Mouse (Mus musculus) c-Kit-positive CD71-negative TER-119-negative erythroid progenitor cells, embryonic 14.5 days (primary cell): ENCODE measurements around the gene Apaf1.
A peak's percentile ranks its signal among the peaks of the same experiment; 100 is the strongest.

Experiments used
- DNase-seq: peaks from one replicate; pipeline ENCODE4 v3.0.0-alpha.2; 2013; ENCODE audit warnings: low read depth

The Apaf1 gene

GRCm38 (mm10) chr10:91081959-91082507 is 537 bp downstream of the Apaf1 start:
- peak; percentile 50 for DNase-seq

GRCm38 (mm10) chr10:91080540-91080939 is 2.0 kb downstream of the Apaf1 start:
- no peak for DNase-seq

- DNase-seq: no peak
Measured at GRCm38 (mm10) chr10:91076667-91077066, 5.9 kb downstream of the Apaf1 start.

GRCm38 (mm10) chr10:91073345-91073744 is 9.2 kb downstream of the Apaf1 start:
- DNase-seq: no peak

GRCm38 (mm10) chr10:91071768-91072167 is 10.8 kb downstream of the Apaf1 start:
- DNase-seq: no peak

- DNase-seq: no peak
Measured at GRCm38 (mm10) chr10:91062355-91062754, 20.2 kb downstream of the Apaf1 start.

GRCm38 (mm10) chr10:91060742-91061141 is 21.8 kb downstream of the Apaf1 start:
- DNase-seq: no peak

- DNase-seq: no peak
Measured at GRCm38 (mm10) chr10:91052734-91053133, 29.8 kb downstream of the Apaf1 start.

GRCm38 (mm10) chr10:91051156-91051555 is 31.4 kb downstream of the Apaf1 start:
- no peak for DNase-seq

GRCm38 (mm10) chr10:91049696-91050095 is 32.9 kb downstream of the Apaf1 start:
- no peak for DNase-seq

GRCm38 (mm10) chr10:91033942-91034341 is 48.6 kb downstream of the Apaf1 start:
- DNase-seq: peak; percentile 56

GRCm38 (mm10) chr10:91032399-91032798 is 50.2 kb downstream of the Apaf1 start:
- peak; percentile 56 for DNase-seq

- DNase-seq: no peak
Measured at GRCm38 (mm10) chr10:91031176-91031575, 51.4 kb downstream of the Apaf1 start.

- no peak for DNase-seq
Measured at GRCm38 (mm10) chr10:91029002-91029539, 53.5 kb downstream of the Apaf1 start.

- no peak for DNase-seq
Measured at GRCm38 (mm10) chr10:91027964-91028363, 54.6 kb downstream of the Apaf1 start.

- no peak for DNase-seq
Measured at GRCm38 (mm10) chr10:91027468-91027867, 55.1 kb downstream of the Apaf1 start.

- no peak for DNase-seq
Measured at GRCm38 (mm10) chr10:91005858-91006538, 76.6 kb downstream of the Apaf1 start.

- DNase-seq: no peak
Measured at GRCm38 (mm10) chr10:91001421-91001820, 81.1 kb downstream of the Apaf1 start.

- DNase-seq: no peak
Measured at GRCm38 (mm10) chr10:90999899-91000298, 82.7 kb downstream of the Apaf1 start.

- no peak for DNase-seq
Measured at GRCm38 (mm10) chr10:90993869-90994268, 88.7 kb downstream of the Apaf1 start.

GRCm38 (mm10) chr10:90992237-90992636 is 90.3 kb downstream of the Apaf1 start:
- DNase-seq: no peak

- DNase-seq: no peak
Measured at GRCm38 (mm10) chr10:90990340-90990739, 92.2 kb downstream of the Apaf1 start.

GRCm38 (mm10) chr10:90983046-90983445 is 99.5 kb downstream of the Apaf1 start:
- no peak for DNase-seq

GRCm38 (mm10) chr10:90981811-90982210 is 100.8 kb downstream of the Apaf1 start:
- no peak for DNase-seq
